Mouse (Mus musculus): ENCODE data around the gene Add3. TPM values are rescaled to one million over a fixed set of nuclear protein-coding genes. Genes with fewer than 3 reads are reported as not detected.
A peak's percentile ranks its signal among the peaks of the same experiment; 100 is the strongest.

Gene Add3
- total RNA-seq (2014; rRNA removed) (54.6 and 61.4 TPM in 2 replicates), polyA plus RNA-seq (2015; fragmentation: Nextera tagmentation; extraction: Ambion mirVana) (49.1 and 51.9 TPM in 2 replicates)

- peaks cover 4% of the 10 kb centered on the region; the same call in 1 of the 2 replicates for H3K4me1 ChIP-seq (ENCODE audit: insufficient read depth, low read length)
- 5% methylated on average over 24 of the region's 24 CpGs for WGBS
- H3K36me3 ChIP-seq (ENCODE audit: insufficient read depth, low read length), result no peaks in the 10 kb centered on the region
- ATAC-seq (ENCODE audit: low FRiP score), result no peak
- no peak; the same call in 1 of the 2 replicates for TF ChIP-seq CTCF (IDR thresholded peaks at IDR 0.05)
- peak within 1 kb of the TSS; percentile 77 for H3K9ac ChIP-seq (replicated peaks; ENCODE audit: low read length, poor library complexity, severe bottlenecking)
- H3K4me3 ChIP-seq (ENCODE audit: low read depth, low read length), result peak within 1 kb of the TSS; percentile 95
- H3K9me3 ChIP-seq (ENCODE audit: low read length), result no peaks in the 10 kb centered on the region
- peak within 1 kb of the TSS; percentile 84 for H3K27ac ChIP-seq (ENCODE audit: low read depth, low read length)
- peak within 1 kb of the TSS; percentile 96 for H3K4me2 ChIP-seq (ENCODE audit: low read depth, low read length, poor library complexity, severe bottlenecking)
- H3K27me3 ChIP-seq (ENCODE audit: insufficient read depth, low read length), result no peaks in the 10 kb centered on the region
- peak; percentile 78 for DNase-seq (ENCODE audit: low spot score)
Observed at GRCm38 (mm10) chr19:53140044-53140803, at the start of gene Add3. Gene Add3, plus strand, starts transcription at chr19:53140443.

GRCm38 (mm10) chr19:53090677-53091076, 49.6 kb upstream of the Add3 start:
- ATAC-seq (ENCODE audit: low FRiP score), result no peak
- no peak overlapping the region for H3K4me2 ChIP-seq (ENCODE audit: low read depth, low read length, poor library complexity, severe bottlenecking)
- H3K27me3 ChIP-seq (ENCODE audit: insufficient read depth, low read length), result no peaks in the 10 kb centered on the region
- no peak for DNase-seq (ENCODE audit: low spot score)
- H3K4me1 ChIP-seq (ENCODE audit: insufficient read depth, low read length), result no peaks in the 10 kb centered on the region
- no peaks in the 10 kb centered on the region for H3K36me3 ChIP-seq (ENCODE audit: insufficient read depth, low read length)
- H3K9ac ChIP-seq (replicated peaks; ENCODE audit: low read length, poor library complexity, severe bottlenecking), result no peak overlapping the region
- H3K9me3 ChIP-seq (ENCODE audit: low read length), result no peaks in the 10 kb centered on the region
- H3K4me3 ChIP-seq (ENCODE audit: low read depth, low read length), result no peak overlapping the region
- no peak for TF ChIP-seq CTCF (IDR thresholded peaks at IDR 0.05)
- 89% methylated on average over 5 of the region's 5 CpGs for WGBS
- no peak overlapping the region for H3K27ac ChIP-seq (ENCODE audit: low read depth, low read length)

DNA sequence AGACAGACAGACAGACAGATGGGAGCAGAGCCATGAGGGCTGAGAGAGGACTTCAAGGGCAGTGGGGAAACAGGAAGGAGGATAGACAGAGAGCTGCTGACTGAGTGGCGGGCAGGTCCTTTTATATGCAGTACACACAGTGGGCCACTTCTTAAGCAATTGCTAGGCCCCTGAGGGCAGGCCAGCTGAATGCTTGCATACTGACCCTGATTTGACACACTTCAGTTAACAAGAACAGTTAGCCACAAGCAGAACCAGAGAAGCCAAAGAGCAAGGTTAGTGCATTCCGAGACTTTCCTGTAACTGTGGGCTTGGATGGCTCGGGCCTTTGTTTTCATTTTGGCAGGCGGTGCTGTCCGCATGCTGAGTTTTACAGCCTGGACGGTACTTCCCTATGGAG, 48.0 kb upstream of the Add3 start:
- H3K36me3 ChIP-seq (ENCODE audit: insufficient read depth, low read length), result no peaks in the 10 kb centered on the region
- H3K27me3 ChIP-seq (ENCODE audit: insufficient read depth, low read length), result no peaks in the 10 kb centered on the region
- no peak overlapping the region for H3K27ac ChIP-seq (ENCODE audit: low read depth, low read length)
- no peak for TF ChIP-seq CTCF (IDR thresholded peaks at IDR 0.05)
- no peaks in the 10 kb centered on the region for H3K4me1 ChIP-seq (ENCODE audit: insufficient read depth, low read length)
- H3K9me3 ChIP-seq (ENCODE audit: low read length), result no peaks in the 10 kb centered on the region
- 74% methylated on average over 6 of the region's 6 CpGs for whole genome bisulfite sequencing
- no peak overlapping the region for H3K9ac ChIP-seq (replicated peaks; ENCODE audit: low read length, poor library complexity, severe bottlenecking)
- DNase-seq (ENCODE audit: low spot score), result no peak
- no peak for ATAC-seq (ENCODE audit: low FRiP score)
- H3K4me2 ChIP-seq (ENCODE audit: low read depth, low read length, poor library complexity, severe bottlenecking), result no peak overlapping the region
- H3K4me3 ChIP-seq (ENCODE audit: low read depth, low read length), result no peak overlapping the region

GRCm38 (mm10) chr19:53093294-53093693, 46.9 kb upstream of the Add3 start:
- Histone ChIP-seq H3K9ac (replicated peaks; ENCODE audit: low read length, poor library complexity, severe bottlenecking) (no peak overlapping the region), H3K27ac (ENCODE audit: low read depth, low read length) (no peak overlapping the region), H3K36me3 (ENCODE audit: insufficient read depth, low read length) (no peaks in the 10 kb centered on the region), H3K9me3 (ENCODE audit: low read length) (no peaks in the 10 kb centered on the region), H3K4me2 (ENCODE audit: low read depth, low read length, poor library complexity, severe bottlenecking) (no peak overlapping the region), H3K4me1 (ENCODE audit: insufficient read depth, low read length) (no peaks in the 10 kb centered on the region), H3K27me3 (ENCODE audit: insufficient read depth, low read length) (no peaks in the 10 kb centered on the region), H3K4me3 (ENCODE audit: low read depth, low read length) (no peak overlapping the region)
- TF ChIP-seq CTCF (IDR thresholded peaks at IDR 0.05), result no peak
- DNase-seq (ENCODE audit: low spot score), result no peak
- WGBS, result 94% methylated on average over 3 of the region's 3 CpGs
- no peak for ATAC-seq (ENCODE audit: low FRiP score)

- no peak overlapping the region for H3K4me2 ChIP-seq (ENCODE audit: low read depth, low read length, poor library complexity, severe bottlenecking)
- no peaks in the 10 kb centered on the region for H3K4me1 ChIP-seq (ENCODE audit: insufficient read depth, low read length)
- WGBS, result 93% methylated on average over 4 of the region's 4 CpGs
- H3K9ac ChIP-seq (replicated peaks; ENCODE audit: low read length, poor library complexity, severe bottlenecking), result no peak overlapping the region
- TF ChIP-seq CTCF (IDR thresholded peaks at IDR 0.05), result no peak
- no peak overlapping the region for H3K27ac ChIP-seq (ENCODE audit: low read depth, low read length)
- H3K36me3 ChIP-seq (ENCODE audit: insufficient read depth, low read length), result no peaks in the 10 kb centered on the region
- DNase-seq (ENCODE audit: low spot score), result no peak
- H3K4me3 ChIP-seq (ENCODE audit: low read depth, low read length), result no peak overlapping the region
- no peaks in the 10 kb centered on the region for H3K27me3 ChIP-seq (ENCODE audit: insufficient read depth, low read length)
- no peak for ATAC-seq (ENCODE audit: low FRiP score)
- no peaks in the 10 kb centered on the region for H3K9me3 ChIP-seq (ENCODE audit: low read length)
Observed at GRCm38 (mm10) chr19:53094684-53095083, 45.6 kb upstream of the Add3 start.

Data from midbrain, postnatal 0 days (tissue).